Mouse (Mus musculus) stomach, postnatal 0 days (tissue): ENCODE results near the gene Zbtb12.

ENCODE experiments used
- CTCF ChIP-seq: IDR thresholded peaks from 2 replicates; pipeline ENCODE4 v1.5.1; 2016; ENCODE audit warnings: antibody characterized with exemption, low read depth, mild to moderate bottlenecking, moderate library complexity
- EP300 ChIP-seq: optimal IDR thresholded peaks from 2 replicates; pipeline ENCODE3; 2016; ENCODE audit warnings: antibody characterized with exemption

GRCm38 (mm10) chr17:34887942-34888341, 8.7 kb downstream of the Zbtb12 start:
- TF ChIP-seq CTCF, result no peak
- TF ChIP-seq EP300, result no peak
